19 mouse cellular contexts compared by ENCODE assay signal in the genomic region with DNA sequence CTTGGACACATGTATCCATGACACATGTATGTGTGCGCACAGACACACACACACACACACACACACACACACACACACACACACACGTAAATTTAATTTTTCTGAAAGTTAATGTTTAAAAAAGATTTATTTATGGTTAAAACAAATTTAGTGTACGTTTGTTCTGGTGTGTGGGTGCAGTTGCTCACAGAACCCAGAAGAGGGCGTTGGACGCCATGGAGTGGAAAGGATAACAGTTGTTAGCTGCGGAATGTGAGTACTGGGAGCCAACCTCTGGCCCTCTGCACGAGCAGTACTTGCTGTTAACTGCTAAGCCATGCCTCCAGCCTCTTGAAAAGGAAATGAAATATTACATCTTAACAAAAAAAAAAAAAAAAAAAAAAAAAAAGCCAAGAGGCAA. TPM values are rescaled to one million over a fixed set of nuclear protein-coding genes. Genes with fewer than 3 reads are reported as not detected.
A peak's percentile ranks its signal among the peaks of the same experiment; 100 is the strongest.
DNase-seq lines count a peak whose midpoint lies in the region; ATAC-seq and TF ChIP-seq lines count a peak whose summit lies in the region.
"Had no signal": no experiment of that assay in that cellular context is flagged by ENCODE, and none has a peak within 500 bp of the region (broad histone marks: within the 10 kb centered on the region; RNA-seq: fewer than 3 reads in every experiment).

Eva1c (plus strand) TSS at position 263 of the 400 bp plus-strand sequence.

- H3K4me3 ChIP-seq in kidney, adult 2 months (ENCODE audit: insufficient read depth, low read depth, low read length): no peak within 1 kb of the TSS
- H3K4me3 ChIP-seq in kidney, embryonic 14.5 days (ENCODE audit: low read length): no peak within 1 kb of the TSS
- H3K4me3 ChIP-seq in lung, postnatal 0 days (ENCODE audit: low read depth, low read length): no peak within 1 kb of the TSS
- H3K4me3 ChIP-seq in ES-Bruce4 (ENCODE audit: low read depth, low read length): no peak within 1 kb of the TSS
- H3K4me3 ChIP-seq in small intestine, adult 2 months (ENCODE audit: low read depth, low read length): no peak within 1 kb of the TSS
- H3K4me3 ChIP-seq: forebrain, embryonic 10.5 days; hindbrain, embryonic 13.5 days; midbrain, embryonic 12.5 days; stomach, embryonic 15.5 days had no signal

- H3K4me1 ChIP-seq in kidney, adult 2 months (ENCODE audit: control insufficient read depth, insufficient read depth, low read length): no peaks in the 10 kb centered on the region
- peaks cover 4% of the 10 kb centered on the region; the same call in 1 of the 2 replicates for H3K4me1 ChIP-seq in kidney, embryonic 14.5 days (ENCODE audit: control insufficient read depth, insufficient read depth, low read length)
- H3K4me1 ChIP-seq in lung, postnatal 0 days (ENCODE audit: insufficient read depth, low read depth, low read length): peaks cover 11% of the 10 kb centered on the region; the same call in 1 of the 2 replicates
- H3K4me1 ChIP-seq in ES-Bruce4 (ENCODE audit: control insufficient read depth, insufficient read depth, low read length): peaks cover 4% of the 10 kb centered on the region
- peaks cover 7% of the 10 kb centered on the region; the same call in 1 of the 2 replicates for H3K4me1 ChIP-seq in small intestine, adult 2 months (ENCODE audit: control insufficient read depth, insufficient read depth, insufficient read length, low read length)

- ATAC-seq in kidney, embryonic 14.5 days (ENCODE audit: low FRiP score, low TSS enrichment): no peak
- ATAC-seq in lung, postnatal 0 days: no peak
- ATAC-seq: CD4-positive, CD25-positive, alpha-beta regulatory T cell, adult 4 months had no signal

- no peak for DNase-seq in kidney, adult 2 months
- DNase-seq in lung, postnatal 0 days (ENCODE audit: low spot score): no peak
- DNase-seq in lung, postnatal 36 days: no peak
- DNase-seq in adrenal gland, postnatal 4 days (ENCODE audit: low spot score in 2 of 2): no peak
- DNase-seq: adrenal gland, adult 2 months; cerebellum, adult 9-10 months; kidney, adult 8-10 months; lung, postnatal 4 days; right cerebral cortex, adult 18-20 months; spleen, adult 18-20 months; thymus, postnatal 4 days had no signal

- no peaks in the 10 kb centered on the region for H3K9me3 ChIP-seq in kidney, embryonic 14.5 days (ENCODE audit: control insufficient read depth, low read length)
- no peaks in the 10 kb centered on the region for H3K9me3 ChIP-seq in lung, postnatal 0 days (ENCODE audit: low read length)
- H3K9me3 ChIP-seq in ES-Bruce4 (replicated peaks; ENCODE audit: control insufficient read depth, insufficient read depth, low read length, poor library complexity, severe bottlenecking): no peaks in the 10 kb centered on the region
- H3K9me3 ChIP-seq: forebrain, embryonic 10.5 days; hindbrain, embryonic 13.5 days; midbrain, embryonic 12.5 days; stomach, embryonic 15.5 days had no signal

- TF ChIP-seq POLR2A in kidney, adult 2 months (IDR thresholded peaks at IDR 0.05; ENCODE audit: low read depth, low read length): no peak
- TF ChIP-seq POLR2A in ES-Bruce4 (IDR thresholded peaks at IDR 0.05; ENCODE audit: insufficient read depth, low read length): no peak
- TF ChIP-seq POLR2A in small intestine, adult 2 months (IDR thresholded peaks at IDR 0.05; ENCODE audit: low read depth, low read length): no peak

- H3K27me3 ChIP-seq in kidney, adult 2 months (replicated peaks; ENCODE audit: control insufficient read depth, insufficient read depth, low read length): no peaks in the 10 kb centered on the region
- peaks cover 21% of the 10 kb centered on the region for H3K27me3 ChIP-seq in kidney, embryonic 14.5 days (ENCODE audit: control insufficient read depth, insufficient read depth, low read length)
- H3K27me3 ChIP-seq in lung, postnatal 0 days (replicated peaks; ENCODE audit: insufficient read depth, low read length): no peaks in the 10 kb centered on the region
- 0 out of 2 replicates have a peak, but pooled peaks cover 1% of the 10 kb centered on the region for H3K27me3 ChIP-seq in ES-Bruce4 (ENCODE audit: control insufficient read depth, insufficient read depth, low read length, poor library complexity, severe bottlenecking)
- peaks cover 8% of the 10 kb centered on the region for H3K27me3 ChIP-seq in small intestine, adult 2 months (ENCODE audit: control insufficient read depth, insufficient read depth, low read length)

- no peaks in the 10 kb centered on the region for H3K36me3 ChIP-seq in kidney, adult 2 months (ENCODE audit: control insufficient read depth, insufficient read depth, low read length)
- H3K36me3 ChIP-seq in kidney, embryonic 14.5 days (ENCODE audit: control insufficient read depth, insufficient read depth, low read length): no peaks in the 10 kb centered on the region
- H3K36me3 ChIP-seq in lung, postnatal 0 days (ENCODE audit: insufficient read depth, low read length): no peaks in the 10 kb centered on the region
- H3K36me3 ChIP-seq in ES-Bruce4 (ENCODE audit: control insufficient read depth, insufficient read depth, low read length, poor library complexity, severe bottlenecking): no peaks in the 10 kb centered on the region
- no peaks in the 10 kb centered on the region for H3K36me3 ChIP-seq in small intestine, adult 2 months (ENCODE audit: control insufficient read depth, insufficient read depth, low read length)
- H3K36me3 ChIP-seq: forebrain, embryonic 10.5 days; hindbrain, embryonic 13.5 days; midbrain, embryonic 12.5 days; stomach, embryonic 15.5 days had no signal

- no peak within 1 kb of the TSS for H3K4me2 ChIP-seq in kidney, embryonic 14.5 days (replicated peaks; ENCODE audit: low read depth, low read length)
- H3K4me2 ChIP-seq in lung, postnatal 0 days (replicated peaks; ENCODE audit: low read depth, low read length): no peak within 1 kb of the TSS
- H3K4me2 ChIP-seq: hindbrain, embryonic 13.5 days; midbrain, embryonic 12.5 days; stomach, embryonic 15.5 days had no signal

- no peak within 1 kb of the TSS for H3K27ac ChIP-seq in kidney, adult 2 months (ENCODE audit: insufficient read depth, low read depth, low read length)
- H3K27ac ChIP-seq in kidney, embryonic 14.5 days (ENCODE audit: low read depth, low read length): no peak within 1 kb of the TSS
- 0 out of 2 replicates have a peak within 1 kb of the TSS, but pooled peaks have one; percentile 4 for H3K27ac ChIP-seq in lung, postnatal 0 days (ENCODE audit: low read length)
- H3K27ac ChIP-seq in ES-Bruce4 (ENCODE audit: insufficient read depth, low read length): no peak within 1 kb of the TSS
- H3K27ac ChIP-seq in small intestine, adult 2 months (ENCODE audit: insufficient read depth, low read depth, low read length): no peak within 1 kb of the TSS
- H3K27ac ChIP-seq: forebrain, embryonic 10.5 days; hindbrain, embryonic 13.5 days; midbrain, embryonic 12.5 days; stomach, embryonic 15.5 days had no signal

- WGBS in kidney, adult 2 months: 74% methylated on average over 7 of the region's 7 CpGs
- WGBS in kidney, embryonic 14.5 days: 72% methylated on average over 7 of the region's 7 CpGs
- WGBS in lung, postnatal 0 days: 65% methylated on average over 7 of the region's 7 CpGs
- WGBS in small intestine, adult 2 months: 79% methylated on average over 7 of the region's 7 CpGs

- H3K9ac ChIP-seq in kidney, embryonic 14.5 days (ENCODE audit: low read depth, low read length): no peak within 1 kb of the TSS
- H3K9ac ChIP-seq in lung, postnatal 0 days (replicated peaks; ENCODE audit: low read depth): no peak within 1 kb of the TSS
- H3K9ac ChIP-seq in ES-Bruce4 (ENCODE audit: low read depth, poor library complexity, severe bottlenecking): no peak within 1 kb of the TSS
- H3K9ac ChIP-seq: hindbrain, embryonic 13.5 days; midbrain, embryonic 12.5 days; stomach, embryonic 15.5 days had no signal

- no peak for TF ChIP-seq EP300 in lung, postnatal 0 days (IDR thresholded peaks at IDR 0.05)
- TF ChIP-seq EP300 in ES-Bruce4 (IDR thresholded peaks at IDR 0.05; ENCODE audit: insufficient read depth, low read depth, low read length): no peak

- TF ChIP-seq CTCF in kidney, adult 2 months (conservative IDR thresholded peaks at IDR 0.05; ENCODE audit: insufficient read depth, insufficient read length, low read depth, low read length): peak; percentile 31; the same call in 1 of the 2 replicates
- peak; percentile 34 for TF ChIP-seq CTCF in lung, postnatal 0 days (IDR thresholded peaks at IDR 0.05)
- TF ChIP-seq CTCF in ES-Bruce4 (IDR thresholded peaks at IDR 0.05; ENCODE audit: low read depth, low read length): peak; percentile 64
- TF ChIP-seq CTCF in small intestine, adult 2 months (IDR thresholded peaks at IDR 0.05; ENCODE audit: extremely low read depth, insufficient read length, insufficient replicate concordance, low read depth, low read length): peak; percentile 25; the same call in 1 of the 2 replicates

RNA-seq across cellular contexts. Expression of gene Eva1c, which starts in this region (rescaled TPM):
- 5.8 and 8.3 TPM in 2 replicates for polyA plus RNA-seq in kidney, adult 2 months (2012; rRNA removed)
- 0.20 and 0.51 TPM in 2 replicates for polyA plus RNA-seq in kidney, embryonic 14.5 days (2014; fragmentation: Nextera tagmentation; extraction: Ambion mirVana)
- 5.9 and 9.6 TPM in 2 replicates for polyA plus RNA-seq in lung, postnatal 0 days (2015; fragmentation: Nextera tagmentation; extraction: Ambion mirVana)
- 3.2 and 4.9 TPM in 2 replicates for polyA plus RNA-seq in ES-Bruce4 (2011; ENCODE audit: insufficient read depth, insufficient read length, low read depth, missing spikeins)
- 0.19 and 0.50 TPM in 2 replicates for polyA plus RNA-seq in small intestine, adult 2 months (2012; rRNA removed)
- 1 to 10 TPM; 5.1 to 5.8 TPM for total RNA-seq in adrenal gland, postnatal 4 days (2021)
- polyA plus RNA-seq: CD4-positive, CD25-positive, alpha-beta regulatory T cell, adult 4 months had no signal
